Mouse (Mus musculus) layer of hippocampus, adult 18-20 months (tissue): ENCODE results near the gene Tmem215. TPM values are rescaled to one million over a fixed set of nuclear protein-coding genes. Genes with fewer than 3 reads are reported as not detected.

Experiments
- total RNA-seq, 2 experiments: library from RNA; stranded (reverse); gene quantifications; 2 replicates each; pipeline ENCODE4 v1.2.3; 2021

Gene Tmem215
- total RNA-seq, 2 experiments from 2014 or later: 7.6 to 8.4 TPM

Other genes starting within 250 kb of the Tmem215 start
- gene Ddx58, start 232.4 kb upstream of the Tmem215 start, total RNA-seq: 1 to 10 TPM; 3.2 to 4.2 TPM
- gene Smim27, start 202.6 kb upstream of the Tmem215 start, total RNA-seq: 10 to 100 TPM; 11.8 to 12.7 TPM
- gene Topors, start 202.3 kb upstream of the Tmem215 start, total RNA-seq: 10 to 100 TPM; 21.6 to 21.7 TPM
- gene Ndufb6, start 192.8 kb upstream of the Tmem215 start, total RNA-seq: 100 to 1,000 TPM; 168 to 175 TPM
- 10 to 100 TPM; 29.5 to 31.2 TPM for gene Aptx, start 231.0 kb downstream of the Tmem215 start, total RNA-seq
- 100 to 1,000 TPM; 333 to 347 TPM for gene Dnaja1, start 250.0 kb downstream of the Tmem215 start, total RNA-seq